Mouse (Mus musculus) liver, embryonic 12.5 days (tissue): ENCODE data around the gene Dtl. TPM values are rescaled to one million over a fixed set of nuclear protein-coding genes. Genes with fewer than 3 reads are reported as not detected.

Experiments used
- ATAC-seq: fragments of 200-750 bp; cut with Nextera tagmentation; 2 replicates; pipeline ENCODE4 v1.8.0; 2017; ENCODE audit warnings: moderate number of reproducible peaks, mild to moderate bottlenecking, moderate library complexity
- H3K27ac ChIP-seq: fragments of 300-500 bp; sonication (generic); 2 replicates; pipeline ENCODE4 v1.5.1; 2016; ENCODE audit warnings: mild to moderate bottlenecking
- H3K27me3 ChIP-seq: fragments of 300-500 bp; sonication (generic); replicated peaks from 2 replicates; pipeline ENCODE4 v1.6.1; 2016; ENCODE audit warnings: mild to moderate bottlenecking, moderate library complexity
- H3K36me3 ChIP-seq: fragments of 300-500 bp; sonication (generic); 2 replicates; pipeline ENCODE4 v1.6.1; 2016; ENCODE audit warnings: mild to moderate bottlenecking, moderate library complexity
- H3K4me1 ChIP-seq: fragments of 300-500 bp; sonication (generic); 2 replicates; pipeline ENCODE4 v1.6.1; 2016
- H3K4me2 ChIP-seq: fragments of 300-500 bp; sonication (generic); 2 replicates; pipeline ENCODE4 v1.6.1; 2016; ENCODE audit warnings: mild to moderate bottlenecking, moderate library complexity
- H3K4me3 ChIP-seq: fragments of 300-500 bp; sonication (generic); 2 replicates; pipeline ENCODE4 v1.5.1; 2016; ENCODE audit warnings: mild to moderate bottlenecking, moderate library complexity
- H3K9ac ChIP-seq: fragments of 300-500 bp; sonication (generic); 2 replicates; pipeline ENCODE4 v1.6.1; 2016; ENCODE audit warnings: mild to moderate bottlenecking, moderate library complexity
- H3K9me3 ChIP-seq: fragments of 300-500 bp; sonication (generic); replicated peaks from 2 replicates; pipeline ENCODE4 v1.6.1; 2016; ENCODE audit warnings: mild to moderate bottlenecking, moderate library complexity
- WGBS: fragments of 180-500 bp; shearing (Covaris S2); methylation state at CpG from one replicate; pipeline ENCODE4 v1.1.7; 2016; ENCODE audit not compliant: insufficient replicate concordance; 5-methylcytosine and 5-hydroxymethylcytosine counted together
- polyA plus RNA-seq: library from polyadenylated mRNA; unstranded; fragments of >200 nt; fragmentation: Nextera tagmentation; extraction: Ambion mirVana; gene quantifications from 2 replicates; pipeline ENCODE4 v1.2.1, GENCODE M21; 2016

Dtl gene
- polyA plus RNA-seq, 1 experiment from 2014 or later, result 60.2 TPM

DNA sequence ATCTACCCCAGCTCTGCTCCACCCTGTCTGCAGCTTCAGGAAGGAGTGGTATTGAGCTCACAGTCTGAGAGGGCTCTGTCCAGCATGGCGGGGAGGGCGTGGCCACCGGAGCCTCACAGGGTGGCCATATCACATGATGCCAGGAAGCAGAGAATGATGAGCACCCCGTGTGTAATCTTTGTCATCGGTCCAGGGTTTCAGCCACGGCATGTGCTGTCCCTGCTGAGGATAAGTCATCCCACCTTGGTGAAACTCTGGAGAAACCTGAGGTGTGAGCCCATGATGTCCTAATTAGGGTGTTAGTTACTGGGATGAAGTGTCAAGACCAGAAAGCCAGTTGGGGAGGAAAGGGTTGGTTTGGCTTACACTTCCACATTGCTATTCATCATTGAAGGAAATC is 33.7 kb upstream of the Dtl start:
- H3K9ac ChIP-seq, result no peak overlapping the region
- 0 out of 2 replicates have a peak, but pooled peaks have one; percentile 24 for ATAC-seq
- WGBS, result 61% methylated on average over 6 of the region's 6 CpGs

DNA sequence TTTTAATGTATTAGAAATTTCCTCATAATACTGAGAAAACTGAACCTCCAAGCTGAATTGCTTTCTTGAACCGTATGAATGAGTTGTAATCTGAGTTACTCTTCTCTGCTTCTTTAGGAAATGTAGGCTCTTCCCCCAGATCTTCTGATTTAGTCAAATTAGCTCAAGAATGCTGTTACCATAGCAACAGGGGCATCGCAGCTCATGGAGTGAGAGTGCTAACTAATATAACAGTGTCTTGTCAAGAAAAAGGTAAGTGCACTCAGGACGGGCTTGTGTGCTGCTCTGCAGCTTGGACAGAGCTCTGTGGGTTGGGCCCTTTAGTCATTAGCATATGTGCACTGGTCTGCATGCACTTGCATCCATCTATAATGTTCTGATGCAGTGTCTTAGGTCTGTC is 29.3 kb upstream of the Dtl start:
- Histone ChIP-seq H3K4me2 (no peak overlapping the region), H3K4me1 (no peaks in the 10 kb centered on the region), H3K9me3 (no peaks in the 10 kb centered on the region), H3K27ac (no peak overlapping the region), H3K27me3 (no peaks in the 10 kb centered on the region), H3K36me3 (peaks cover 91% of the 10 kb centered on the region), H3K9ac (no peak overlapping the region), H3K4me3 (no peak overlapping the region)
- WGBS, result 74% methylated on average over 3 of the region's 3 CpGs
- no peak for ATAC-seq

More for the DNA sequence above, 33.7 kb upstream of the Dtl start:
- no peak overlapping the region for H3K4me3 ChIP-seq
- no peak overlapping the region for H3K4me2 ChIP-seq
- peaks cover 98% of the 10 kb centered on the region for H3K36me3 ChIP-seq
- no peaks in the 10 kb centered on the region for H3K9me3 ChIP-seq
- no peak overlapping the region for H3K27ac ChIP-seq
- H3K4me1 ChIP-seq, result no peaks in the 10 kb centered on the region
- H3K27me3 ChIP-seq, result no peaks in the 10 kb centered on the region

DNA sequence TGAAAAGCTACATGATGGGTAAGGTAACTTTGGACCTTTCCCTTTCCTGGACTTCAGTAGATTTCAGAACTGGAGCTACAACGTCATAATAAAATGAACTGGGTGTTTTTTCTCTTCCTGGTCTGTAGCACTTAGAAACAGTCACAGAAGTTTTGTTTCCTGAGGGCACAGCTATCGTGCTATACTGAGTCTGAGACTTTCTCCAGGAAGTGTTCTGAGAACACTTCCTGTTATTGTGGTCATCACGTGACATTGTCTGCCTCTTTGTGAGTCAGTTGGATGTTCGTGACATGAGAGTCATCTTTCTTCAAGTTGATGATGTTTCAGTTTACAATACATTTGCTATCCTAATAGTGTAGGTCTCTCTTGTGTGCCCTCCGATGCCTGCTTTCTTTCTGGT is 23.9 kb upstream of the Dtl start:
- Histone ChIP-seq H3K4me2 (no peak overlapping the region), H3K27ac (no peak overlapping the region), H3K36me3 (peaks cover 88% of the 10 kb centered on the region), H3K4me3 (no peak overlapping the region), H3K27me3 (no peaks in the 10 kb centered on the region), H3K9ac (no peak overlapping the region), H3K9me3 (no peaks in the 10 kb centered on the region), H3K4me1 (no peaks in the 10 kb centered on the region)
- ATAC-seq, result no peak
- WGBS, result 67% methylated on average over 5 of the region's 5 CpGs

DNA sequence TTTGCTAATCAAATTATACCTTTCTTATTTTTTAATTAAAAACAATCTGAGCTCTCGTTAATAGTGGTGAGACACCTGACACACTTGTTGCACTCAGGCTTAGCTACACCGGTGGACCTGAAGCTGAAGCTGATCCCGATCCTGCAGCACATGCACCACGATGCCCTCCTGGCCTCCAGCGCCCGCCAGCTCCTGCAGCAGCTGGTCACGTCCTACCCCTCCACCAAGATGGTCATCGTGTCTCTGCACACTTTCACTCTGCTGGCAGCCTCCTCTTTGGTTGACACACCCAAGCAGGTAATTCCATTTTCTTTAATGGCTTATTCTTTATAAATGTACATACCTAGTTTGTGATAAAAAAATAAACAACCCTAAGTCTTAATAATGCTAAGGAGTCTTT is 20.7 kb upstream of the Dtl start:
- peaks cover 91% of the 10 kb centered on the region for H3K36me3 ChIP-seq
- H3K9ac ChIP-seq, result no peak overlapping the region
- no peaks in the 10 kb centered on the region for H3K27me3 ChIP-seq
- H3K4me2 ChIP-seq, result no peak overlapping the region
- no peak overlapping the region for H3K27ac ChIP-seq
- ATAC-seq, result no peak
- no peaks in the 10 kb centered on the region for H3K4me1 ChIP-seq
- WGBS, result 88% methylated on average over 8 of the region's 8 CpGs
- no peaks in the 10 kb centered on the region for H3K9me3 ChIP-seq
- no peak overlapping the region for H3K4me3 ChIP-seq

DNA sequence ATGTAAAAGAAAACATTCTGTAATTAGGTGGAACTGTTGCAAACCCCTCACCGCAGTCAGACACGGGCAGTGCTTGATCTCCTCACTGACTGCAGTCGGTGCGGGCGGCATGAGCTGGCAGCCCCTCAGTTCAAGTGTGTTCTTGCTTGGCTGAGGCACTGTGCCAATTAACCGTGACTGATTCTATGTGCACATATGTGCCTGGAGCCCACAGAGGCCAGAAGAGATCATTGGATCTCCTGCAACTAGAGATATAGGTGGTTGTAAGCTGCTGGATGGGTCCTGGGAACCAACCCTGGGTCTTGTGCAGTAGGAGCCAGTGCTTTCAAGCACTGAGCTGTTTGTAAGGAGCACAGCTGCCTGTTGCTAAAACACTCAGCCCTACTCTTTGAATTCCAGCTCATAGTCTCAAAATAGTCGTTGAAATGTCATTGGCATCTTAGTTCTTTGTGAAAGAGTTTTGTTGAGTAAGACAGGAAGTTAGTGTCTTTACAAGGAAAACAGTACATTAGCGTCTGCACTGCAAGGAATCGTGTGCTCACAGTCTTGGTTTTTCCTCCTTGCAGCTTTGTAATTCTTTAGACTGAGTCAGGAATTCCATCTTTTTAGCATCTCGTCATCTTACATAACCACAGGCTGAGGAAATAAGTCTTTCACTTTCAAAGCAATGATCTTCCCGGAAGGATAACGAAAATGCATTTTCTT is 16.8 kb upstream of the Dtl start:
- Histone ChIP-seq H3K36me3 (peaks cover 94% of the 10 kb centered on the region), H3K27ac (no peak overlapping the region), H3K4me1 (no peaks in the 10 kb centered on the region), H3K4me2 (no peak overlapping the region), H3K27me3 (no peaks in the 10 kb centered on the region), H3K4me3 (no peak overlapping the region), H3K9me3 (no peaks in the 10 kb centered on the region), H3K9ac (no peak overlapping the region)
- ATAC-seq, result no peak
- 82% methylated on average over 12 of the region's 12 CpGs for WGBS

DNA sequence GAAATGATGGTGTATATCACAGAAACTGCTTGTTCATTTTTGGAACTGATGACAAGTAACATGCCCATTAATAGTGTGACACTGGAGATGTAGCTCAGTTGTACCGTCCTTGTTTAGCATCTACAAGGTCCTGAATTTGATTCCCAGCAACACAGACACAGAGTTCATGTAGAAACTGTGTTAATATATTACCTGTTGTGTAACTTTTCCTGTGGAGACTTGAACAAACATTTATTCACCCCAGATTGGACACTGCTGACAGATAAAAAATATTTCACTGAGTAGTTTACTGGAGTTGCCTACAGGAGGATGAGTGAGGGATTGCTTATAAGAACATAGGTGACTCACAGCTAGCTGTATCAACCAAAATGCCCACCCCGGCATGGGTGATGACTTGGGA is 13.4 kb upstream of the Dtl start:
- WGBS, result 87% methylated on average over 2 of the region's 2 CpGs
- ATAC-seq, result no peak
- H3K27me3 ChIP-seq, result no peaks in the 10 kb centered on the region
- H3K27ac ChIP-seq, result no peak overlapping the region
- peaks cover 95% of the 10 kb centered on the region for H3K36me3 ChIP-seq
- no peaks in the 10 kb centered on the region for H3K9me3 ChIP-seq
- H3K9ac ChIP-seq, result no peak overlapping the region
- no peak overlapping the region for H3K4me3 ChIP-seq
- H3K4me1 ChIP-seq, result no peaks in the 10 kb centered on the region
- no peak overlapping the region for H3K4me2 ChIP-seq

DNA sequence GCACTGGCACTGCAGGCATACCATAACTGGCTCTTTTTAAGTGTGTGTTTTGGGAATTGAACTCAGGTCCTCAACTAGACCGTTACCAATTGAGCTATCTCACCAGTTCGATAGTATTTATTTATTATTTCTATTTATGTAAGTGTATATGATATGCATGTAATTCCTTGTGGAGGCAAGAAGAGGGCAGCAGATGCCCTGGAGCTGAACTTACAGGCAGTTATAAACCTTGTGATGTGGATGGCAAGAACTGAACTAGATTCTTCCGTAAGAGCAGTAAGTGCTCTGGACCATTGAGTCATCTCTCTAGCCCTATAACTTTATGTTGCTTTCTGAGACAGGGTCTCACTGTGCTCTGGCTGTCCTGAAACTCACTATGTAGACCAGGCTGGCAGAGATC is 11.7 kb upstream of the Dtl start:
- no peak for ATAC-seq
- Histone ChIP-seq H3K36me3 (peaks cover 95% of the 10 kb centered on the region), H3K4me1 (no peaks in the 10 kb centered on the region), H3K27ac (no peak overlapping the region), H3K27me3 (no peaks in the 10 kb centered on the region), H3K9me3 (no peaks in the 10 kb centered on the region), H3K4me2 (no peak overlapping the region), H3K4me3 (no peak overlapping the region), H3K9ac (no peak overlapping the region)
- WGBS, result 83% methylated on average over 3 of the region's 3 CpGs

DNA sequence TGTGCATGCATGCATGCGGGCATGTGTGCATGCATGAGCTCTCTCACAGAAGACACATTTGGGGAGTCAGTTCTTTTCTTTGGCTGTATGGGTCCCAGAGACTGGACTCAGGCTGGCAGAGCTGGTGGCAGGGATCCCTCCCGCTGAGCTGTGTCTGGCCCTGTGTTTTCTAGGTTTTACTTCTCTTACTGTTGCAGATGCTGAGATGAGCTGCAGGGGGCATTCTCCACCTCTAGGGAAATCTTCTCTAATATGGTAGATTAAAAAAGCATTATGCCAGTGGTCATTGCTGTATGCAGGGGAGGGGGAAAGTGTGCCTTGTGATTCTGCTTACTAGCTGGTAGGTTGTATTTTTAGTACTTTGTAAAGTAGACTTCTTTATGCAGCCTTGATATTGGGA is 10.4 kb upstream of the Dtl start:
- 89% methylated on average over 2 of the region's 2 CpGs for WGBS
- no peaks in the 10 kb centered on the region for H3K9me3 ChIP-seq
- ATAC-seq, result no peak
- H3K36me3 ChIP-seq, result peaks cover 82% of the 10 kb centered on the region
- no peak overlapping the region for H3K9ac ChIP-seq
- H3K4me1 ChIP-seq, result no peaks in the 10 kb centered on the region
- H3K27ac ChIP-seq, result no peak overlapping the region
- H3K4me2 ChIP-seq, result no peak overlapping the region
- no peaks in the 10 kb centered on the region for H3K27me3 ChIP-seq
- H3K4me3 ChIP-seq, result no peak overlapping the region

DNA sequence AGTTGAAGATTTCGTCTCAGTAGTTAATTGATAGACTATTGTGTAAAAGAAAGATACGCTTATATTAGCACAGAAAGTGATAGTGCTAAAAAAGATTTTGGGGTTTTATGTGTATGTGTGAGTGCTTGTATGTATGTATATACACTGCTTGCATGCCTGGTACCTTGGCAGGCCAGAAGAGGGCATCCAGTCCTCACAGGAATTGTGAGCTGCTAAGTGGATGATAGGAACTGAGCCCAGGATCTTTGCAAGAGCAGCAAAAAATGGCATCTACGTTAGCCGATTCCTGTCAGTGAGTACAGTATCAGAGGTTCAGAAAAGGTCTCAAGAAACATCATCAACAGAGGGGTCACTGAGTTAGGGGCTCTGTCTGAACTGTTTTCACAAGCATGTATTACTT is 9.1 kb upstream of the Dtl start:
- 83% methylated on average over 4 of the region's 4 CpGs for WGBS
- ATAC-seq, result no peak
- Histone ChIP-seq H3K36me3 (peaks cover 83% of the 10 kb centered on the region), H3K9me3 (no peaks in the 10 kb centered on the region), H3K27ac (no peak overlapping the region), H3K27me3 (no peaks in the 10 kb centered on the region), H3K4me1 (no peaks in the 10 kb centered on the region), H3K4me2 (no peak overlapping the region), H3K9ac (no peak overlapping the region), H3K4me3 (no peak overlapping the region)

DNA sequence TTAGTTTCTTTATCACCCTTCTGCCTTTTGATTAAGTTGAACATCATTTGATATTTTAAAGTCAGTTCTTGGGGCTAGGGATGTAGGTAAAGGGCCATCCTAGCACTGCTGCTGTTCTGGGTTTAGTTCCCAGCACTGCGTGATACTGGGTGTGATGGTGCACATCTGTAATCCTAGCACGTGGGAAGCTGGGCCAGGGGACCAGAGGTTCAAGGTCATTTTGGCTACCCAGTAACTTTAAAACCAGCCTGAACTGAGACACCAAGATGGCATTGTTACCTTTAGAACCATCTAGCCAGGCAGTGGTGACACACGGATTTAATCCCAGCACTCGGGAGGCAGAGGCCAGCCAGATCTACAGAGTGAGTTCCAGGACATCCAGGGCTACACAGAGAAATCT is 8.5 kb upstream of the Dtl start:
- no peak overlapping the region for H3K4me3 ChIP-seq
- no peak overlapping the region for H3K27ac ChIP-seq
- H3K4me1 ChIP-seq, result no peaks in the 10 kb centered on the region
- H3K4me2 ChIP-seq, result no peak overlapping the region
- H3K9ac ChIP-seq, result no peak overlapping the region
- H3K36me3 ChIP-seq, result peaks cover 80% of the 10 kb centered on the region
- no peaks in the 10 kb centered on the region for H3K9me3 ChIP-seq
- ATAC-seq, result no peak
- WGBS, result 88% methylated on average over 4 of the region's 4 CpGs
- H3K27me3 ChIP-seq, result no peaks in the 10 kb centered on the region

DNA sequence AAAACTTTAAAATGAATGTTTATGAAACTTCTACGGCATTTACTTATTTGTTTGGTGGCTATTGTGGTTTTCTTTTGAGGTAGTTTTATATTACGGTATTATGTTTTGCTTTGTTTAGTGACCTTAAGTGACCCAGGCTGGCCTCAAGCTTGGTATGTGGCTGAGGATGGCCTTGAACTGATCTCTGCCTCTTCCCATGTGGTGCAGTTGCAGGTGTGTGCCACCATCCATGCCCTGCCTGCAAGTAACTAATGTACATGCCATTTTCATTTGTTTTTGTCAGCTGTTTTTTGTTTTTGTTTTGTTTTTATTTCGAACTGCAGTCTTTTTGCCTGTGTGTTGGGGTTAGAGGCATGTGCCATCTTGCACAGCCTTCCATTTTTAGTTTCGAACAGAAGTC is 6.3 kb upstream of the Dtl start:
- peaks cover 71% of the 10 kb centered on the region for H3K36me3 ChIP-seq
- 88% methylated on average over 4 of the region's 4 CpGs for WGBS
- H3K27ac ChIP-seq, result no peak overlapping the region
- no peaks in the 10 kb centered on the region for H3K9me3 ChIP-seq
- H3K4me2 ChIP-seq, result no peak overlapping the region
- no peak for ATAC-seq
- H3K9ac ChIP-seq, result no peak overlapping the region
- no peaks in the 10 kb centered on the region for H3K27me3 ChIP-seq
- no peak overlapping the region for H3K4me3 ChIP-seq
- peaks cover 19% of the 10 kb centered on the region for H3K4me1 ChIP-seq

DNA sequence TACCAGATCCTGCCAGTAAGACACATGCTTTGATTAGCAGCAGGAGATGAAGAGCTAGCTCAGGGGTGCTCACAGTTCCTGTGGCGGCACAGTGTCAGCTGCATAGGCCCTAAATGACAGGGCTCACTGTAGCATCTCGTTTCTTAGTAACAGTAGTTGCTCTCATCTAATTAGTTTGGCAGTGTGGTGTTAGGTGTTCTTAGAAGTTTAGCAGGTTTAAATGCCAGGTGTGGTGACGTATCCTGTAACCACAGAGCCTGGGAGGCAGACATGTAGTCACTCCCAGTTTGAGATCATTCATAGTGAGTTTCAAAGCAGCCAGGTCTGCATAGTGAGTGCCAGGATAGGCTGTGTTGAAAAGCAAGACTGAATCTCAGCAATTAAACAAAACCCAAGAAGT is 4.2 kb upstream of the Dtl start:
- Histone ChIP-seq H3K4me1 (peaks cover 24% of the 10 kb centered on the region), H3K4me3 (no peak overlapping the region), H3K27me3 (no peaks in the 10 kb centered on the region), H3K9me3 (no peaks in the 10 kb centered on the region), H3K9ac (no peak overlapping the region), H3K4me2 (no peak overlapping the region), H3K27ac (no peak overlapping the region), H3K36me3 (peaks cover 52% of the 10 kb centered on the region)
- no peak for ATAC-seq
- 84% methylated on average over 3 of the region's 3 CpGs for WGBS

DNA sequence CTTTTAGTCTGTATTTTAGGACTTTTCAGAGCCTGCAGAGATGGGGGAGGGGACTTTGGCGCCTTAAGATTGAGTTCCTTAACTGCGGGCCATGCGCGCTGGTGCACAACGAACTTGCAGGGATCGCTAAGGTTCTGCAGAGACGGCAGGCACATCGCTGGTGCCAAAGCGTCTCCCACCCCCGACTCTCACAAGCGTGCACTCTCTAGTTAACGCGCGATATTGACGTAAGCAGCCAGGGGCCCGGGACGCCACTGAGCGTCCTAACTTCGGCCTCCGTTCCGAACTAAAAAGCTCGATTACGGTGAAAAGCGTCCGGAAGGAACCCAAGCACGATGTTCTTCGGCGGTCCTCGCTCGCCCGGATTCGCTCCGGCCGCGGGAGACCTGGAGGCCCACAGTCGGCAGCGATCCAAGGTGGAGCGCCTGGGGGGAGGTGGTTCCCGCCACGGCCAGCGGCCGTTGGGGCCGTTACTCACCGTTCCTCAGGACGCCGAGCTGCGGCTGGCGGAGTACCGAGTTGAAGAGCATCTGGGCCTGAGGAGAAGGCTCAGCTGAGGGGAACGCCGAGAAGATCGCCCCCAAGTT is 380 bp downstream of the Dtl start:
- Histone ChIP-seq H3K36me3 (peaks cover 47% of the 10 kb centered on the region), H3K27me3 (no peaks in the 10 kb centered on the region), H3K9me3 (no peaks in the 10 kb centered on the region), H3K4me1 (peaks cover 55% of the 10 kb centered on the region), H3K27ac (peak overlapping the region; percentile 87), H3K4me2 (peak overlapping the region; percentile 84), H3K9ac (peak overlapping the region; percentile 84), H3K4me3 (peak overlapping the region; percentile 85)
- WGBS, result under 1% methylated on average over 52 of the region's 52 CpGs
- ATAC-seq, result peak; percentile 35
